Mouse (Mus musculus) midbrain, postnatal 0 days (tissue): Measurements from ENCODE around the gene Rab43. TPM values are rescaled to one million over a fixed set of nuclear protein-coding genes. Genes with fewer than 3 reads are reported as not detected.
"Not testable (repeated sequence)": the region's sequence is repeated elsewhere in the genome, so short reads cannot be mapped to it uniquely, and the experiment has no call there.

ENCODE experiments used
- ATAC-seq: fragments of 200-750 bp; cut with Nextera tagmentation; 2 replicates; pipeline ENCODE4 v1.8.0; 2017; ENCODE audit warnings: moderate number of reproducible peaks, mild to moderate bottlenecking, moderate TSS enrichment, moderate library complexity; ENCODE audit not compliant: low FRiP score
- DNase-seq: peaks from one replicate; pipeline ENCODE4 v3.0.0-alpha.2; 2015; ENCODE audit warnings: low spot score
- H3K27ac ChIP-seq: fragments of 300-500 bp; sonication (generic); 2 replicates; pipeline ENCODE4 v1.5.1; 2014; ENCODE audit warnings: low read depth, mild to moderate bottlenecking, low read length, mixed read lengths
- H3K27me3 ChIP-seq: fragments of 300-500 bp; sonication (generic); 2 replicates; pipeline ENCODE4 v1.6.1; 2014; ENCODE audit warnings: low read length, control low read depth, mixed read lengths; ENCODE audit not compliant: insufficient read depth
- H3K36me3 ChIP-seq: fragments of 300-500 bp; sonication (generic); 2 replicates; pipeline ENCODE4 v1.6.1; 2014; ENCODE audit warnings: low read length, control low read depth, mixed read lengths; ENCODE audit not compliant: insufficient read depth
- H3K4me1 ChIP-seq: fragments of 300-500 bp; sonication (generic); 2 replicates; pipeline ENCODE4 v1.6.1; 2014; ENCODE audit warnings: mild to moderate bottlenecking, control low read depth, antibody characterized with exemption, low read length, mixed read lengths; ENCODE audit not compliant: insufficient read depth
- H3K4me2 ChIP-seq: fragments of 300-500 bp; sonication (generic); 2 replicates; pipeline ENCODE4 v1.6.1; 2014; ENCODE audit warnings: low read depth, mild to moderate bottlenecking, low read length, mixed read lengths; ENCODE audit not compliant: poor library complexity, severe bottlenecking
- H3K4me3 ChIP-seq: fragments of 300-500 bp; sonication (generic); 2 replicates; pipeline ENCODE4 v1.5.1; 2014; ENCODE audit warnings: low read depth, mild to moderate bottlenecking, low read length, moderate library complexity
- H3K9ac ChIP-seq: fragments of 300-500 bp; sonication (generic); replicated peaks from 2 replicates; pipeline ENCODE4 v1.6.1; 2014; ENCODE audit warnings: mild to moderate bottlenecking, low read length, moderate library complexity, mixed read lengths; ENCODE audit not compliant: poor library complexity, severe bottlenecking
- H3K9me3 ChIP-seq: fragments of 300-500 bp; sonication (generic); 2 replicates; pipeline ENCODE4 v1.6.1; 2016; ENCODE audit warnings: low read length, control low read depth
- CTCF ChIP-seq: IDR thresholded peaks from 2 replicates; pipeline ENCODE4 v1.5.1; 2016; ENCODE audit warnings: antibody characterized with exemption, mild to moderate bottlenecking
- WGBS: fragments of 180-500 bp; shearing (Covaris S2); extraction: QIAGEN DNeasy Blood & Tissue Kit; methylation state at CpG from one replicate; pipeline ENCODE4 v1.1.7; 2014; 5-methylcytosine and 5-hydroxymethylcytosine counted together
- polyA plus RNA-seq: library from polyadenylated mRNA; unstranded; fragments of >200 nt; fragmentation: Nextera tagmentation; extraction: Ambion mirVana; gene quantifications from 2 replicates; pipeline ENCODE4 v1.2.1, GENCODE M21; 2015
- total RNA-seq: library from RNA; depleted of rRNA; stranded (reverse); fragments of >200 nt; gene quantifications from 2 replicates; pipeline ENCODE4 v1.2.3, GENCODE M21; 2014

The Rab43 gene
- total and polyA plus RNA-seq, 2 experiments from 2014 or later = 9.9 to 31.6 TPM

DNA sequence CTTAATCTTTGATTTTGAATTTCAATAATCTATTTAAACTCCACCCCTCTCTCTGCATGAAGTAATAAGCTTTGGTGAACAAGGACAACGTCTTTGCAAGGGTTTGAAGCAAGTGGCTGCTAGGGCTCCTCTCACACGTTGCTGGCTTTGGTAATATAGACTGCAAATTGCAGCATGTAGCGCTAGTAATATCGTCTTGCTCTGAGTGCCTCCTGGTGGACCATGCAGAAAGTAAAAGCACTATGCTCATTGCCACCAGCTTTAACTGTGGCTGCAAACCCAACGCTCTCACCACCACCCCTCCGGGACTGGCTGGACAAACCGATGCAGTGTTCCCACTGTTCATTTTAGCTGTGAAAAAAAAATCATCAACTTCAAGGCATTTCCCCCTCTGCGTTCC lies 41.3 kb downstream of the Rab43 start:
- Histone ChIP-seq H3K4me1 (no peaks in the 10 kb centered on the region), H3K4me2 (no peak overlapping the region), H3K9ac (no peak overlapping the region), H3K27me3 (no peaks in the 10 kb centered on the region), H3K36me3 (no peaks in the 10 kb centered on the region), H3K9me3 (no peaks in the 10 kb centered on the region), H3K4me3 (no peak overlapping the region), H3K27ac (no peak overlapping the region)
- TF ChIP-seq CTCF = peak; percentile 72
- DNase-seq (peak; percentile 46), ATAC-seq (no peak)
- WGBS = 50% methylated on average over 8 of the region's 8 CpGs

DNA sequence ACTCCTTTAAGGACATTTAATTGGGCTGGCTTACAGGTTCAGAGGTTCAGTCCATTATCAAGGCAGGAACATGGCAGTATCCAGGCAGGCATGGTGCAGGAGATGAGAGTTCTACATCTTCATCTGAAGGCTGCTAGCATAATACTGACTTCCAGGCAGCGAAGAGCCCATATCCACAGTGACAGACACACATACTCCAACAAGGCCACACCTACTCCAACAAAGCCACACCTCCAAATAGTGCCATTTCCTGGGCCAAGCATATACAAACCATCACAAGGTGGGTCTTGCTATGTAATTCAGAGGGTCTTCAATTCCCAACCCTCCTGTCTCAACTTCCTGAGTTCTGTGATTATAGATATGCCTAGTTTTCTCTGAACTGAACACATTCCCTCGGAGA lies 47.7 kb downstream of the Rab43 start:
- not testable (repeated sequence) for ATAC-seq, H3K9ac ChIP-seq, H3K36me3 ChIP-seq, H3K9me3 ChIP-seq, H3K4me1 ChIP-seq, H3K4me2 ChIP-seq, H3K27me3 ChIP-seq, DNase-seq, H3K4me3 ChIP-seq, H3K27ac ChIP-seq
- WGBS = 96% methylated on average over 2 of the region's 2 CpGs

GRCm38 (mm10) chr6:87763376-87764280 lies 48.3 kb downstream of the Rab43 start:
- Histone ChIP-seq H3K36me3 (no peaks in the 10 kb centered on the region), H3K9me3 (no peaks in the 10 kb centered on the region), H3K4me2 (no peak overlapping the region), H3K4me3 (no peak overlapping the region), H3K4me1 (no peaks in the 10 kb centered on the region), H3K27ac (no peak overlapping the region), H3K27me3 (no peaks in the 10 kb centered on the region), H3K9ac (no peak overlapping the region)
- WGBS = 64% methylated on average over 4 of the region's 4 CpGs
- no peak for ATAC-seq
- peak; percentile 25 for DNase-seq
- peak; percentile 76 for TF ChIP-seq CTCF

- 93% methylated on average over 5 of the region's 5 CpGs for WGBS
- DNase-seq (no peak), ATAC-seq (no peak)
- Histone ChIP-seq H3K4me1 (no peaks in the 10 kb centered on the region), H3K27me3 (no peaks in the 10 kb centered on the region), H3K4me3 (no peak overlapping the region), H3K9me3 (no peaks in the 10 kb centered on the region), H3K9ac (no peak overlapping the region), H3K27ac (no peak overlapping the region), H3K4me2 (no peak overlapping the region), H3K36me3 (no peaks in the 10 kb centered on the region)
- TF ChIP-seq CTCF = no peak
Measured at GRCm38 (mm10) chr6:87762161-87762560, 49.8 kb downstream of the Rab43 start.

DNA sequence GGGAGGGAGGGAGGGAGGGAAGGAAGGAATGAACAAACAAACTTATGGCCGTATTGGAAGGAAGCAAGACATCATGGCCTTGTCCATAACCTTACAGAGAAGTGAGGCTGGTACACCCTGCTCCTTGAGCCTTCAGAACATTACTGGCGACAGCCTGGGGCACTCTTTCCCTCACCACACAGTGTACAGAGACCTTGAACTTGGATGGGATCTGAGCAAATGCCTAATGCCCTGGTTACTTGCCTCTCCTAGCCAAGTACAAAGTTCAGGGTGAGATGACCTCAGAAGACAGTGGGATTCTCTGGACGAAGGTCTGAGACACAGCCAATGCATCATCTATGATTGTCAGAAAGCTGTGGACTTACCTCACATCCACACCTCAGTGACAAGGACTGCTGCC lies 52.1 kb downstream of the Rab43 start:
- H3K4me1 ChIP-seq = no peaks in the 10 kb centered on the region
- ATAC-seq (no peak), DNase-seq (no peak)
- 83% methylated on average over 3 of the region's 3 CpGs for WGBS
- no peak overlapping the region for H3K9ac ChIP-seq
- H3K27ac ChIP-seq = no peak overlapping the region
- no peaks in the 10 kb centered on the region for H3K27me3 ChIP-seq
- peaks cover 4% of the 10 kb centered on the region; the same call in 1 of the 2 replicates for H3K36me3 ChIP-seq
- H3K4me3 ChIP-seq = no peak overlapping the region
- no peak overlapping the region for H3K4me2 ChIP-seq
- no peak for TF ChIP-seq CTCF
- H3K9me3 ChIP-seq = no peaks in the 10 kb centered on the region

- no peak overlapping the region for H3K4me3 ChIP-seq
- no peak for DNase-seq
- no peak for TF ChIP-seq CTCF
- ATAC-seq = no peak
- H3K4me1 ChIP-seq = no peaks in the 10 kb centered on the region
- WGBS = 67% methylated on average over 3 of the region's 3 CpGs
- H3K36me3 ChIP-seq = peaks cover 5% of the 10 kb centered on the region; the same call in 1 of the 2 replicates
- no peak overlapping the region for H3K4me2 ChIP-seq
- no peaks in the 10 kb centered on the region for H3K27me3 ChIP-seq
- H3K27ac ChIP-seq = no peak overlapping the region
- no peaks in the 10 kb centered on the region for H3K9me3 ChIP-seq
- no peak overlapping the region for H3K9ac ChIP-seq
Measured at GRCm38 (mm10) chr6:87759404-87759803, 52.6 kb downstream of the Rab43 start.
